Mouse (Mus musculus) spleen, adult 2 months (tissue): ENCODE data around the gene Trim41. TPM values are rescaled to one million over a fixed set of nuclear protein-coding genes. Genes with fewer than 3 reads are reported as not detected.

ENCODE experiments used
- DNase-seq, 2 experiments: peaks; one replicate each; pipeline versions ENCODE4 v3.0.0 to v3.0.0-alpha.2; 2012 to 2021; ENCODE audit warnings: low spot score in 2 of 2, low read depth in 1 of 2
- H3K27ac ChIP-seq: fragments of 200-500 bp; 2 replicates; pipeline ENCODE4 v1.5.1; 2012; ENCODE audit warnings: low read length, inconsistent platforms; ENCODE audit not compliant: insufficient read depth
- H3K27me3 ChIP-seq: fragments of 200-500 bp; 2 replicates; pipeline ENCODE4 v1.6.1; 2012; ENCODE audit warnings: mild to moderate bottlenecking, moderate library complexity, low read length, inconsistent platforms; ENCODE audit not compliant: control insufficient read depth, insufficient read depth
- H3K36me3 ChIP-seq: fragments of 200-500 bp; 2 replicates; pipeline ENCODE4 v1.6.1; 2012; ENCODE audit warnings: mild to moderate bottlenecking, low read length, inconsistent platforms; ENCODE audit not compliant: control insufficient read depth, insufficient read depth
- H3K4me1 ChIP-seq: fragments of 200-500 bp; 2 replicates; pipeline ENCODE4 v1.6.1; 2011; ENCODE audit warnings: inconsistent platforms; ENCODE audit not compliant: control insufficient read depth, insufficient read depth, insufficient read length
- H3K4me3 ChIP-seq: fragments of 200-500 bp; 2 replicates; pipeline ENCODE4 v1.5.1; 2011; ENCODE audit warnings: mild to moderate bottlenecking, inconsistent platforms; ENCODE audit not compliant: insufficient read depth, insufficient read length; ENCODE audit errors: extremely low read depth
- CTCF ChIP-seq: fragments of 200-500 bp; IDR thresholded peaks from 2 replicates; pipeline ENCODE4 v1.5.1; 2011; ENCODE audit warnings: mild to moderate bottlenecking, inconsistent platforms; ENCODE audit not compliant: insufficient read depth, insufficient read length, insufficient replicate concordance; ENCODE audit errors: extremely low read depth
- POLR2A ChIP-seq: fragments of 200-500 bp; IDR thresholded peaks from 2 replicates; pipeline ENCODE4 v1.6.1; 2011; ENCODE audit warnings: low read depth, low read length, inconsistent platforms
- WGBS: fragments of 180-500 bp; shearing (Covaris S2); methylation state at CpG from one replicate; pipeline ENCODE4 v1.1.7; 2018; 5-methylcytosine and 5-hydroxymethylcytosine counted together
- polyA plus RNA-seq: library from polyadenylated mRNA; depleted of rRNA; stranded (reverse); fragments of >200 nt; gene quantifications from 2 replicates; pipeline ENCODE4 v1.2.3, GENCODE M21; 2012

Trim41 gene
- polyA plus RNA-seq, 1 experiment: 24.7 TPM

DNA sequence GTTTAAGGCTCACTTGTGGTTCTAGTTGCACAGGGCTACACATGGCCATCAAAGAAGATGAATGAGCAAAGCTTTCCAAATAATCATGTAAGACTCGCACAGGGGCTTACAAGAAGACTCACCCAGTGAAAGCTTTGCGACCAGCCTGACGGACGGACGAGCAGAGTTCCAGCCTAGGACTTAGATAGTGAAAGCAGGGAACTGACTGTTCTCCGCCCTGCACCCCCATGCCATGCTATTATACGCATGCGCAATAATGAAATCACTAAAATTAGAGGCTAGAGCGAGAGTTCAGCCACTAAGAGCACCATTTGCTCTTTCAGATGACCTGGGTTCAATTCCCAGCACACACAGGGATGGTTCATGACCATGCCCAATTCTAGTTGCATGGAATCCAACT lies 39.9 kb downstream of the Trim41 start:
- H3K4me1 ChIP-seq: no peaks in the 10 kb centered on the region
- 92% methylated on average over 9 of the region's 9 CpGs for WGBS
- H3K36me3 ChIP-seq: no peaks in the 10 kb centered on the region
- TF ChIP-seq CTCF (no peak), POLR2A (no peak)
- DNase-seq: no peak
- no peaks in the 10 kb centered on the region for H3K27me3 ChIP-seq
- no peak overlapping the region for H3K4me3 ChIP-seq
- H3K27ac ChIP-seq: no peak overlapping the region

DNA sequence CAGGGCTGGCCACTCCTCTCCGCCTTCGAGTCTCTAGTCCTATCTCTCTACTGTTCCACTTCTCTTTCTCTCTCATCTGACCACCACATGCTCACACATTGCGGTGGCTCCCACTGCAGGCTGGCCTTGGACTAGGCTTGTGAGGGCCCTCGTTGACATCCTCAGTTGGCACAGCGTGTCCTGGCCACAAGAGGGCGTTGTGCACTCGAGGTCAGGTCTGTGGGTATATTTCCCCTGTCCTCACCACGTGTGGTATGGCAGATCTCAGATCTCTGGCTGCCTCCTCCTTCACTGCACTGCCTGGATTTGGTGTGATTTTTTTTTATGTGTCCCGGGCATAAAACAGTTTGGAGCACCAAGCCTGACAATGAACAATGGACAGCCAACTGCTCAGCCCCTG lies 40.5 kb downstream of the Trim41 start:
- WGBS: 39% methylated on average over 9 of the region's 9 CpGs
- Histone ChIP-seq H3K27me3 (no peaks in the 10 kb centered on the region), H3K36me3 (no peaks in the 10 kb centered on the region), H3K27ac (no peak overlapping the region), H3K4me3 (no peak overlapping the region), H3K4me1 (no peaks in the 10 kb centered on the region)
- TF ChIP-seq CTCF (peak; percentile 30; the same call in 1 of the 2 replicates), POLR2A (no peak)
- no peak for DNase-seq

DNA sequence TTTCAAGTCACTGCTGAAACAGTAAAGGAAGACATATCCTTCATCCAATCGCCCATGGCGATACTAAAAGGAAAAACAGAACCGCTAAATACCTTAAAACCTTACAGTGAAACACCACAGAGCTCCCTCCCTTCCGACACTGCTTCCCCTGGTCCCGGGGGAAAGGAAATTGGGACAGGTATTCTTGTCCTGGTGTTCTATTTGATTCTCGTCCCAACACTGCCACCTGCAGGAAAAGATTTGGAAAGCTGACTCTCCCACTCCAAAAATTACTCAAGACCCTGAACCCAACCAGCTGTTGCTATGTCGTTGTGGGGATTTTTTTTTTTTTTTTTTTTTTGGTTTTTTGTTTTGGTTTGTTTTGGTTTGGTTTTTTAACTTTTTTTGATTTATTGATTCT lies 41.7 kb downstream of the Trim41 start:
- H3K4me1 ChIP-seq: no peaks in the 10 kb centered on the region
- WGBS: 8% methylated on average over 7 of the region's 7 CpGs
- no peaks in the 10 kb centered on the region for H3K36me3 ChIP-seq
- TF ChIP-seq POLR2A: no peak
- no peak overlapping the region for H3K27ac ChIP-seq
- H3K27me3 ChIP-seq: no peaks in the 10 kb centered on the region
- H3K4me3 ChIP-seq: no peak overlapping the region
- DNase-seq: no peak

DNA sequence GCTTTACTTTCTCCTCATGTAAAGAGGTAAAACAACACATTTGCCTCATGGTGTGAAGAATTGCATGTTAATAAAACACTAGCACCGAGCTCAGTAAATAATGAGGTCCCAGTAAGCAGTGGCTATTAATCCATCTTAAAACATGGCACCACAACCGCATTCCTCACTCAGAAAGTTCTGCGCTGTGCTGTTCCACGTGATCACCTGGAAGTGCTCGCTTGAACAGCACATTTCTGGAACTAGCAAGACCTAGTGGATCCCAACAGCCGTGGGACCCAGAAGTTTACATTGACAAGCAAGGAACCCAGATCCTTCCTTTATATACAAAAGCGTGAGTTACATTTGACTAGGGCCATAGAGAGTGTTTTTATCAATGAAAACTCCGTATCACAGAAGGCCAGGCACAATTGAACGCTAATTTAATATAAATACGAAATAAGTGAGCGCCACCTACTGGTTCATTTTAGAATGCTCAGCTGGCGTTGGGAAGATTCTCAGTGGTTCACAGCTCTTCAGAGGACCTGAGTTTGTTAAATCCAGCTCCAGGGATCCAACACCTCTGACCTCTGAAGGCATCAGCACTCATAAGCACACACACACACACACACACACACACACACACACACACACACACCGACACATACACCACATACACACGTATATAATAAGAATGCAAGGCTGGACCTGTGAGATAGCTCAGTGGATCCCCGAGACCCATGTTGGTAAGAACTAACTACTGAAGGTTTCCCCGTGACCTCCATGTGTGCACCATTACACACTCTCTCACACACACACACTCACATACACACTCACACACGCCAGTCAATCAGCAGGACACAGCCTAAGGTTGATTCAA lies 42.5 kb downstream of the Trim41 start:
- Histone ChIP-seq H3K4me1 (no peaks in the 10 kb centered on the region), H3K27me3 (no peaks in the 10 kb centered on the region), H3K27ac (no peak overlapping the region), H3K36me3 (no peaks in the 10 kb centered on the region), H3K4me3 (no peak overlapping the region)
- 41% methylated on average over 17 of the region's 17 CpGs for WGBS
- DNase-seq: no peak
- TF ChIP-seq CTCF (no peak), POLR2A (no peak)

DNA sequence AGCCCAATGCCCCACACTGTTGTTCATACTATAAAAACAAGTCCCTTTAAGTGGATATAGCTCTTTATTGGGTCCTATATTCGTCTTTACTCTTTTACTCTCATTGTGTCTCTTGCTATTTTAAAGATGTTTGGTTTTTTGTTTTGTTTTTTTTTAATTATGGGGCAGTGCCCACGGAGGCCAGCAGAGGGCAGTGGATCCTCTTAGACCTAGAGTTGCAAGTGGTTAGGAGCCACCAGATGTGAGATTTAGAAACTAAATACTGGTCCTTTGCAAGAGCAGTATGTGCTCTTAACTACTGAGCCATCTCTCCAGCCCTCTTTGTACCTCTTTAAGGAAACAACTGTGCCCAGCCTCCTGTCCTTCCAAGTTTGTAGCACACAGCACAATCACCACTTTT lies 45.5 kb downstream of the Trim41 start:
- WGBS: 2% methylated on average over 2 of the region's 2 CpGs
- no peaks in the 10 kb centered on the region for H3K4me1 ChIP-seq

DNA sequence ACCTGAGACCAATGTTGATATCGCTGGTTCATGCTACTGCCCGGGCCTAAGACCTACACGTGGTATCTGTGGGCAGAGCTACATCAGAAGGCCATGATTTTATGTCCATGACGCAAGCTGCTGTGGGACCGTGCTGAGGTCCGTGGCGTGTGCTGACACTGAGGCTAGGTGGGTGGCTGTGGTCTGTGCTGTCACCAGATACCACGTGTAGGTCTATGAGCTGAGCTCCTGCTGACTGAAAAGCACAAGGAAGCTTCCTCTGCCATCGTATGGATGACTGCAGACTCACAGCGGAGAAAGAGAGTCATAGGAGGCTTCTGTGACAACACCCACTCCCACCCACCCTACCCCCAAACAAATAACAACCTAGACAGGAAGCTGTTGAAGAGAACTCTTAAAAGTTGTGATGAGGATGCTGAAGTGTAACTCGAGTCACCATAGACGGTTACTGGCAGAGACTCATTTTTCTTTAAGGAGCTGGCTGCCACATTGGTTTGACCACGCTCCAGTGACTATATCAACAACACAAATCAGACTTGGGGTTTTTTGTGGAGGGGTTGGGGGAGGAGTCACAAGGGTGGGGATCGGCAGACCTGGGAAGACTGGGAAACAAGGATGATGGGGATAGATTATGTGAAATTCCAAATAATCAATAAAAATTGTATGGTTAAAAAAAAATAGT lies 49.8 kb downstream of the Trim41 start:
- no peak for DNase-seq
- H3K36me3 ChIP-seq: no peaks in the 10 kb centered on the region
- no peak overlapping the region for H3K27ac ChIP-seq
- no peaks in the 10 kb centered on the region for H3K4me1 ChIP-seq
- H3K27me3 ChIP-seq: no peaks in the 10 kb centered on the region
- WGBS: 77% methylated on average over 14 of the region's 14 CpGs
- no peak overlapping the region for H3K4me3 ChIP-seq
- no peak for TF ChIP-seq CTCF
- TF ChIP-seq POLR2A: no peak

More for the DNA sequence above, 45.5 kb downstream of the Trim41 start:
- no peak overlapping the region for H3K4me3 ChIP-seq
- DNase-seq: peak in 1 of 2 experiments; percentile 38
- no peaks in the 10 kb centered on the region for H3K27me3 ChIP-seq
- H3K36me3 ChIP-seq: no peaks in the 10 kb centered on the region
- TF ChIP-seq CTCF (peak; percentile 56; the same call in 1 of the 2 replicates), POLR2A (no peak)
- no peak overlapping the region for H3K27ac ChIP-seq

DNA sequence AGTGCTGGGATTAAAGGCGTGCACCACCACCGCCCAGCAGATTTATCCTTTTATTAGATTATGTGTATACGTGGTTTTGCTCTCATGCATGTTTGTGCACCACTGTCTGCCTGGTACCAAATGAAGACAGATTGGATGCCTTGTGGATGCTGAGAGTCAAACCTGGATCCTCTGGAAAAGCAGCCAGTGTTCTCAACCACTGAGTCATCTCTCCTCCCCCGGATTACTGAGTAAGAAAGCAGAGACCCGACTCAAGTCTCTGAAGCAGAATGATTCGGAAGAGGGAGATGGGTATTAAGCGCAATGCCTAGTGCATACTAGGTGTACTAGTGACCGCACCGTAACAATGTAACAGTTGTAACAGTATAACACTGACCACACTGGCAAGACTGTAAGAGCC lies 53.0 kb downstream of the Trim41 start:
- TF ChIP-seq CTCF (no peak), POLR2A (no peak)
- WGBS: 92% methylated on average over 9 of the region's 9 CpGs
- DNase-seq: no peak
- H3K27me3 ChIP-seq: no peaks in the 10 kb centered on the region
- no peak overlapping the region for H3K4me3 ChIP-seq
- H3K27ac ChIP-seq: no peak overlapping the region
- H3K36me3 ChIP-seq: no peaks in the 10 kb centered on the region
- no peaks in the 10 kb centered on the region for H3K4me1 ChIP-seq
